Mouse (Mus musculus): ENCODE measurements around the gene Pygo2.
A peak's percentile ranks its signal among the peaks of the same experiment; 100 is the strongest.

Gene Pygo2

DNA sequence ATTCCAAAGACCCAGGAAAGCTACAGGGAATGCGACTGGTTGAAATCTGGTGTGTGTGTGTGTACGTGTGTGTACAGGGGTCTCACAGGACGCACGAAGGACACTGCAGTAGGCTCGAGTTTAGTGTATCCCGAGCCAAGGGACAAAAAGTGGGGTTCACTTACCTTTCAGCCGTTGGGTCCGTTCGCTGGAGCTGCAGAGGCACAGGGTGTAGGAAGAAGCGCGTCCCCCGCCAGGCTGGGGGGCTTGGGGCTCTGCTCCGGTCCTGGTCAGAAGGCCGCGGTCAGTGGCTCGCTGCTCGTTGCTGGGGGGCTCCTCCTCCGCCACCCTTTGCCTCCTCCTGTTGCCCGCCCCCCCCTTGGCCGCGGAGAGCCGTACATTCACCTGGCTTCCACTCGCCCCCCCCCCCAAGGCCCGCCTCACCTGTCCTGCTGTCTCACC is 37.1 kb upstream of the Pygo2 start:
- DNase-seq (ENCODE audit: low read depth, low spot score) = peak; percentile 53

DNA sequence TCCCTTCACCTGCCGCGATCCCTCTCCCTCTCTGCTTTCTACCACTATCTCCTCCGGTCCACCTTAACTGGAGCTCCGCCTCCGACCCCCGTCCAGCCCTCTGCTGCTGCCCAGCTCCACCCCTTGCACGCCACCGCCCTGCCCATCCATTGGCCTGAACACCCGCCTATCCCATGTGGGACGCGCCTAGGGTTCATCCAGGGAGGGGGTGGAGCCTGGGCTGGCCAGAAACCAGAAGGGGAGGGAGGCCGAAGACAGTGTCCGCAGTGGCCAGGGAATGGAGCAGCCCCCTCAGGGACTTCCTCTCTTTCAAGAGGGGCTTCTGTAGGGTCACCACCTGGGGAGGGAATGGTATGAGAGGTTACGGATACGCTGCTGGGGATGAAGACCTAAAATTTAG is 36.4 kb upstream of the Pygo2 start:
- DNase-seq (ENCODE audit: low read depth, low spot score) = peak; percentile 99

DNA sequence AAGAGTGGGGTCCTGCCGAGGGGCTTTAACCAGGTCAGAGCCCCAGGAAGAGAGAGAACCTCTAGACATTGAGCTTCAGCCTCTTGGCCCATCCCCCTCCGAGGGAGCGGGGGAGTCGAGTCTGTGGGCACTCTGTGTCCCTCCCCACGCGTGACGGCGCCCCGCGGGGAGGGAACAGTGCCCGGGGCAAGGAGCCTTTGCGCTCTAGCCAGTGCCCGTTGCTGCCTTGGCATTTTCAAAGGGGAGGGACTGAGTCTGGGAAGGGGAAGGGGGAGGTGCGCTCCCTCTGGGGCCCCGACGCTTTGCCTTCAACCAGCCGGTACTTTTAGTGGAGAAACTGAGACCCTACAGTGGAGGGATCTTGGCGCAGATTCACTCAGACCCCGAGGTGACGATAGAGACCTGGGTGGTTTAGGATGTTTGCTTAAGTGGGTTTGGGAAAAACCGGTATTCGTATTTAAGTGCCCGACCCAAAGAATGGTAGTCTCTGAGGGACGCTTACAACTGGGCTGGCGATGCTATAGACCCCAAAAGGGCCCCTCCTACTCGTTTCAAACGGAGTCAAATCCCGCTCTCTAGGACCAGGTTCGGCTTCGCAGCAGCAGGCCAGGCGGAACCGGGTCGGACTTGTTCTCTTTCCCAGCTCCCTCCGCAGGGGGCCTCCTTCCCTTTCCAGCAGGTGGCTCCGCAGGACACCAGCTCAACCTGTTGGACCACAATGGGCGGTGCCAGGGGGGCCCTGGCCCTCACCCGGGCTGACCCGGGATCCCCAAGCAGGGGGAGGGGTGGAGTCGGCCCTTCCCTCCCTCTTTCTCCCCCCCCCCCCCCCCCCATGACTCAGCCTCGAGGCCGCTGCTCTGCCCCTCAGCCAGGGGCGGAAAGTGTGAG is 35.8 kb upstream of the Pygo2 start, which contains the start of gene Zbtb7b:
Gene Zbtb7b (minus strand): TSS at position 771 of the 888 bp plus-strand sequence.
- DNase-seq (ENCODE audit: low read depth, low spot score) = peak; percentile 87

DNA sequence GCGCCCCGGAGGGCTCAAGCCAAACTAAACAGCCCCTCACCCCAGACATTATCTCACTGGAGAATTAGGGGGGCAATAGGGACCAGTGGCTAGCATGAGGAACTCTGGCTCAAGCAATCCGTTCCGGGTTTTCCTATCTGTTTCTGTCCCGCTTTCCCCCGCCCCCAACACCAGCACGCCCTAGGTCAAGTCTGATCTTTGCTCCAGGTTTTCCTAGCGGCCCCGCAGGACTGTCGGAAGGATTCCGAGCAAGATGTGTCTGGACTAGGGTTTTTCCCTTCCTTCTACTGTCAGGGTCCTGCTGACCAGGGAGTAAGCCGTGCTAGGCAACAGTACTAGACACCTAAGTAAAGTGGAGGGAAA is 35.1 kb upstream of the Pygo2 start:
- peak; percentile 95 for DNase-seq (ENCODE audit: low read depth, low spot score)

DNA sequence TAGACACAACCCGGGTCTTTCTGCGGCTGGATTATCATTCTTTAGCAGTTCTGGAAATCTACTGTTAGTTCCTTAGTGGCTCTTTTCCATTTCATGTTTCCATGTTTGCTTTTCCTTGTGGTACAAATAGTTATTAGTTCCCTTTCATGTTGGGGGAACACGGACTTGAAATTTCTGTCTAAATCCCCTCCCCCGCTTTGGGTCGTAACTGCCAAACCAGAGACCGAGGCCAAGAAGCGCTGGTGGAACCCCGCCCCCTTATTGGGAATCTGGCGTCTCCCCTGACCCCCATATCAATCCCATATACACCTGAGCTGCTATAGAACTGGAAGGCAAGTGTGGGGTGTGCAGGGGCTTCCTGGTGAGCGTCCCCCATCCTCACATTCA is 34.6 kb upstream of the Pygo2 start:
- DNase-seq (ENCODE audit: low read depth, low spot score) = no peak

DNA sequence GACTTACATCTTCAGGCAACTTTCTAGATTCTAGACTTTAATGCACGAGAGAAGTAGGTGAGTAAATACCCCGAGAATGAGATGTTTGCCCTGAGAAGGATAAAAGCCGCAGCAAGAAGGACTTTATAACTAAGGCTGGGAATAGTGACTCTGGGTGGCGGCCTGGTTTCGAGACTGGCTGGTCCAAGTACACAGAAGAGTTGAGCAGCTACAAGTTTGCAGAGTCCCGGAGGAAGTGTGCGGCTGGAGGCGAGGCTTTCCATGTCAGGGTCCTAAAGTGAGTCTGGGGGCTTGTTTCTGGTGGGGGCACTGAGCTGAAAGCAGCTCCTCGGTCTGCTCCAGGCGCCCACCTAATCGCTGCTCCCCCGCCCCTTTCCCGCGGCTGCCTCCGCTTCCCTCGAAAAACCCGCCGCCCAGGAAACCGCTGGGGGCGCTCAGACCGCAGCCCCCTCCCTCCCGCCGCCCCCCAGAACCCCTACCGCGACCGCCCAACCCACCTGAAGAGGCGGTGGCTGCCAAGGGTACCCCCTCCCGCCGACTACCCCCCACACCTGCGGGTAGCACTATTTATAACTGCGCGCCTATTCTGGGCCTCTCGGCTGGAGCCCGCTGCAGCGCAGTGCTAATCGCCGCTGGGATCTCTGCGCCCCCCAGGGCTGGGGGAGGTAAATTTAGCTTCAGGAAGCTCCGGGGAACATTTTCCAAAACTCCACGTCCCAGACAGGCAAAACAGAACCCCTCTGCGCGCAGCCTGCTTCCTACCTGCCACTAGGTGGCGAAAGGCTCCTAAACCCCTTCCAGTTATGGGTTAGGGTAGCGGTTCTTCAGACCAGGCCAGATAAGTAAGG is 34.0 kb upstream of the Pygo2 start:
- peak; percentile 89 for DNase-seq (ENCODE audit: low read depth, low spot score)

DNA sequence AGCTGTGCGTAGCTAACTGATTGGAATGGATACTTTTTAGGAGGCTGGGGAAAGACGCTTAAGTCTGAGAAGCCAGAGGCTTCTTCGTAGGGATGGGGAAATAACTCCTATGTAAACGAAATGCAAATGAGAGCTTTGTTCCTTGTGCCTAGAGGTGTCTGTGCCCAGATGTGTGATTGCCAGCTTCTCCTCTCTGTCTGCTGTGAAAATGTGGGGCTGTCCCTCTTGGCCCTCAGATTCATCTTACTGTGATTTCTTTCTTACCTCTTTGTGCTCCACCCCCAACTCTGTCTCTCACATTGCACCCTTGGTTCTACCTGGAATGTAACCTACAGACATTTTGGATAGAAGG is 33.4 kb upstream of the Pygo2 start:
- no peak for DNase-seq (ENCODE audit: low read depth, low spot score)

DNA sequence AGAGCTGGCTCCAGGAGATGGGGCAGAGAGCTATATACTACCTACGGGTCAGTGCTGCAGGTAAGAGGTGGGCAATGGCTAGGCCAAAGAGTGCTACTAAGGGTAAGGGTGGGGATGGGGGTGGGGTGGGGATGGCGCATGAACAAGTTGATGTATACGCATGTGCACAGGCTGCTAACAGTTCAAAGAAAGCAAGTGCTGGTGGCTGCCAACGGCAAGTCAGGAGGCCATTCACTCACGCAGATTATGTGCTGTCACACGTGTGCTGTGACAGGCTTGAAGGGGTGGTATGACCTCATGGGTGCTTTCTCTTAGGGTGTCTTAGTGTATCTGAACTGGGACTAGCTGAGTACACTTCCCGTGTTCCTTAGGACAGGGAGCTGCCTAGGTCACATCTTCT is 28.7 kb upstream of the Pygo2 start:
- DNase-seq (ENCODE audit: low read depth, low spot score) = no peak

DNA sequence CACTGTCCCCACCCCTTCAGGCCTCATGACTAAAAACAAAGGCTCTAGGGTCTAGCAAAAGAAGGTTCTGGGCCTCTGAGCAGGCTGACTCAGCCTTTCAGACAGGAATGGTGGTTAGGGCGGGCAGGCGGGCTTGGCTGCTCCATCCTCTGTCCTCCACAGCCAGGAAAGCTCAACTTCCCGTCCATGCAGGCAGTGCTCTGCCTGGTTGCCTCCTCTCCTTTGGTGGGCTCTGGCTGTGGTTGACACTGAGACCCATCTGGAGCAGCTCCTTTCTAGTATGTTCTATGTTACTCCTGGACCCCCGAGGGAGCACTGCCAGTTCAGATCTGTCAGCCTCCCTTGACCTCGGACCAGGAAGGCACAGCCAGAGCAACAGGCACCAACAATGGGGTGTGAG is 27.3 kb upstream of the Pygo2 start, which contains the start of gene Lenep:
Gene Lenep (minus strand): TSS at position 101 of the 400 bp plus-strand sequence.
- peak; percentile 44 for DNase-seq (ENCODE audit: low read depth, low spot score)

DNA sequence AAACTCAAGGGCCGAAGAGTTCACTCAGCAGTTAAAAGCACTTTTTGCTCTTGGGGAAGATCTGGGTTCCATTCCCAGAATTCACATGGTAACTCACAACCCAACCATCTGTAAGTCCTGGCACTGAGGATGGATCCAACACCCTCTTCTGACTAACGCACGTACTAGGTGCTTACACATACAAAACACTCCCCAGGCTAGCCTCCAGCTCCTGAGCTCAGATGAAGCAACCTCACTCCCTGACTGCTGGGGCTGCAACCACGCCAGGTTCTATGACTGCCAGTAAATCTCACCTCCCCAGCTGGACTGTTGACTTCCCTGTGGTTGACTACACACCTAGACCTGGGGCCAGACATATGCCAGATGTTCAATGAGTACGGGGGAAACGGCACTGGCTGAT is 23.1 kb upstream of the Pygo2 start:
- no peak for DNase-seq (ENCODE audit: low read depth, low spot score)

DNA sequence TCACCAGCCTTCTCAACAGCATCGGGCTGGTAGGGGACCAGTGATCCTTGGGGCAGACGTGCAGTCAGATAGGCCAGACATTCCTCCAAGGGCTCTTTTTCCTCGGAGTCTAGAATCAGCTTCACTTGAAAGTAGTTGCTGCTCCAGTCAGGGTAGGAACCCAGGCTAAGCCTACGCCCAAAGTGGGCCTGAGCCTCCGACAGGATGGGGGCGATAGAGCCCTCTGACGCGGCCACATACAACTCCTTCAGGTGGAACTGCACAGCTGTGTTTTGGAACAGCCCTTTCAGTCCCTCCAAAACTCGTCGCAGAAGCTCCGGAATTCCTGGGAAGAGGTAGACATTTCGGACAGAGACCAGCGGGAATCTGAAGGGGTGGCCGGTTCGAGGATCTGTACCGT is 21.6 kb upstream of the Pygo2 start:
- no peak for DNase-seq (ENCODE audit: low read depth, low spot score)

DNA sequence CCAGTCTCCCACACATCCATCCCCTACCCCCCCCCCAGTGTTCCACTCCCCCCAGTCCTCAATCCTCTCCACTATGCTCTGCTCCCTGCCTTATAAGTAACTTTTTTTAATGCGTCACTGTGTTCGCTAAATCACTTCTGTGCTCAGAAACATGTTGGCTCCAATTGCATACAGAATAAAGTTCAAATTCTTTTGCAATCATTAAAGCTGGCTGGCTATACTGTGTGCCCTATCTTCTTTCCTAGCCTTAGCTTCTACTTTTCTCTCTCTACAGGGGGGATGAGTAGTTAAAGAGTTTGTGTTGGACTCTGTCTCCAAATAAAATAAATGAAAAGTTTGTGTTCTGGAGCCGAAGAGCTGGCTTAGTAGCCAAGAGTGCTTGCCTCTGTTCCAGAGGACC is 20.3 kb upstream of the Pygo2 start:
- DNase-seq (ENCODE audit: low read depth, low spot score) = no peak

DNA sequence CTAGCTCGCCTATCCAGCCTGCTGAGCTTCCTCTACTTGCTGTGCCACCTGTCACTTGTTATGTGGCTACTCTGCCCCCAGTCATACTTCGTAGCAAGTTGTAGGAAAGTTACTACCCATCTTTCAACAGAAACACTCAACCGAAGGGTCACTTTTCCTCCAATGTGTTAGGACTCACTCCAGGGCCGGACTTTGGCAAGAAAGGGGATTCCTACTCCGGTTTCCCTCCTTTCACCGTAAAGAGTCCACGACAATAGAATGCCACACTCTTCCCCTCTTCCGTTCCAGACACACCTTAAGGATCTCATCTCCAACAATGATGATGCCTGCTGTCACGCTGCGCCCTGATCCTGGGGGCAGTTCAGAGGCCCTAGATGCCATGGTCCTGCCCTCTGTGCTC is 19.1 kb upstream of the Pygo2 start:
- no peak for DNase-seq (ENCODE audit: low read depth, low spot score)

DNA sequence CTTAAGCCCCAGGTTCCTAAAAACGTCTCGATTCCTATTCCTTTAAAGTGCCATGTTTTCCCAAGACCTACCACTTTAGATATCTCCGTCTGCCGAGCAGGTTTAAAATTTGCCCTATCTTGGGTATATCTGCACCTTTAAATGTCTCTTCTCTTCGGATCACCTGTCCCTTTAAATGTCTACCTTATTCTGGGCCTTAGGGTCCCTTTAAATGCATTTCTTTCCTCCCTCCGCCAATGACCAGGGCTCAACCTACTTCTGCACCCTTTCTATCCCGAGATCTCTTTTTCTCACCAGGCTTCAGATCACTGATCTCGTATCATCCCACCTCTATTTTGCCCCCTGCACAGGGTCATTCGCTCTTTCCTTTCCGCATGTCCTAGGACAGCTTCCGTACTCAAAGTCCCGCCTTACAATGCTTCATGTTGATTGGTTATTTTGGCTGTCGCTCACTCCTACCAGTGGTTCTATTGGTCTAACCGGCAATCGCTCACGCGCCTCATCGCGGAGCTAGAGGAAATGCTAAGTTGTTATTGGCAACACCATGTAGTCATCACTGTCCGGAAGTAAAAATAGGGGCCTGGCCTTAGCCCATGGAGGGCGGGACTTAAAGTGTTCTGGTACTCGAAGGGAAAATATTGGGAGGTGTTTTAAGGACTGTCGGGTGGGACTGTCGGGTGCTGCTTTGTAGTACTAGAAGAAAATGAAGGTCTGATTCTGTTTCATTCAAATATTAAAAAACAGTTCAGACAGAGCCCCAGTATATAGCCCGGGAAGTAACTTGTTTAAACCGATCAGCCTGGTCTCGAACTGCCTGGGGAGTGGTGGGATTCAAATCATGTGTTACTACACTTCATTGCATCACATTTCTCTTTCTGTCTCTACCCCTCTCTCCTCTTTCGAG is 18.3 kb upstream of the Pygo2 start, which contains the start of gene Flad1:
Gene Flad1 (minus strand): TSS at position 381 of the 904 bp plus-strand sequence.
- peak; percentile 100 for DNase-seq (ENCODE audit: low read depth, low spot score)

DNA sequence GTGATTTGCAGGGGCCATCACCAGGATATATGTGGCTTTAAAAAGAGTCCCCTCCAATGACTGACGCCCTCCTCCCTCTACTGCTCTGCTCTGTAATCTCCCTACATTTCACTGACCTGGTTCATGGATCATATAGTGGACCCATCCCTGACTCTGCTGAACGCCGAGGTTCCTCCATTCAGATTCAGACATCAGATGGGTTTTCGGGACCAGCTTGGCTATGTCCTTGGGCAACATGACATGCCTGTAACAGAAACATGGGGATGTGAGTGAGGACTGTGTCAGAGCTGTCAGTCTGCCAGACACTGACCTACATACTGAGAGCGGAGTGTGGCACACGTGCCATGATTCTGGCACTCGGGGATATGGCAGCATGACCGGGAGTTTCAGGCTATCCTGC is 13.9 kb upstream of the Pygo2 start:
- DNase-seq (ENCODE audit: low read depth, low spot score) = no peak

DNA sequence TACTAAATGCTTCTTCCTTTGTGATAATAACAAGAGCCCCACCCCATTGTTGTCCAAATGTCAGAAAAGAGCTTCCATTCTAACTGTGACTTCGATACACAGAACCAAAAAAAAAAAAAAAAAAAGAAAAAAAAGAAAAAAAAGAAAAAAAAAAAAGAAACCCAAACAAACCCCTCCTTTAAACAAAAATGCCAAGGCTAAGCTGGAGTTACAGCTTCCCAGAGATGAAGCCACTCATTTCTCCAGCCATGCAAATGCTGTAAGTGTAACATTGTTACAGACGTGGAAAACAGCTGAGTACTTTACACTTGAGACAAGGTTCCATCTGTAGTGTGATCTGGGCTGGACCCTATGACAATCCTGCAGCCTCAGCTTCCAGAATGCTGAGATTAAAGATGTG is 12.9 kb upstream of the Pygo2 start:
- DNase-seq (ENCODE audit: low read depth, low spot score) = no peak

DNA sequence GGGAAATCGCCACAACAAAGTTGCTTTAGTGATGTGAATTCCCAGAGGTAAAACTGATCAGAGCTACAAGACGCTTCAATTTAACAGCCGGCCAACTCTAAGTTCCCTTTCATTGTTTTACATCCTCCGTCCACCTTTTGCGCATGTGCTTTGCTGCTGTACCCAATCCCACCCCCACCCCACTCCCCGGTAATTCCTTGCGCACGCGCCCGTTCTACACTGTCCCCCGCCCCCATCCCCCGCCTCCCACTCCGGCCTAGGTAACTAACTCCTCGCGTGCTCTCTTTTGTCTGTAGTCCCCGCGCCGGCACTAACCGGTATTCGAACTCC is 12.2 kb upstream of the Pygo2 start:
- DNase-seq (ENCODE audit: low read depth, low spot score) = peak; percentile 81

DNA sequence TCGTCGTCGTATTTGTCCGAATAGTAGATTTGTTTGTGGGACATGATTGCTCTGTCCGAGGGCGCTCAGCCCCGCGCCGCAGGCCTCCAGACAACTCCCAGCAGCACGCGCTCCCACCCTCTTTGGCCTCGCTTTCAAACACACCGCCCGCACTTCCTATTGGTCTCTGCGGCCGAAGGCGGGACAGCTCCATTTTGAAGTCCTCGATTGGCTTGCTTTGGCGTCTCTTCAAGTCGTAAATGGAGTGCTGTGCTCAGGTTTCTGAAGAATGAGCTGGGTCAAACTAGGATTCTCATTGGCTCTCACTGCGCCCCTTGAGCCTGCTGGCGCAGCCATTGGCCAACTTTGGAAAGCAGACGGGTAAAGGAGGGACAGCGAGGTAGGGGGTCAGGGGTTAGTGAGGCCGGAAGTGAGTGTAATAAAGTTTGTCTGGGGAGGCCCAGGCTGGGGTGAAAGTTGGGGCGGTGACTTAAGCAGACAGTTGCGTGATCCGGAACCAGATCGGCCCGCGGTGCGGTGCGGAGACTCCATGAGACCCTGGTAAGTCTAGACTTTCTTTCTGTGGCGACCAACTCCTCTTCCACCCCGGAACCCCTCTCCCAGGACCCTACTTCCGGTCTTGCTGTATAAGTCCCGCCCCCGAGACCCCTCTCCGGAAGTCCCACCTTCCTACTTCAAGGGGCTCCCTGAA is 11.7 kb upstream of the Pygo2 start, which contains the start of the genes Cks1b and Shc1:
Gene Cks1b (minus strand): TSS at position 214 of the 691 bp plus-strand sequence.
Gene Shc1 (plus strand): TSS at position 274 of the 691 bp plus-strand sequence.
- DNase-seq (ENCODE audit: low read depth, low spot score) = peak; percentile 100

DNA sequence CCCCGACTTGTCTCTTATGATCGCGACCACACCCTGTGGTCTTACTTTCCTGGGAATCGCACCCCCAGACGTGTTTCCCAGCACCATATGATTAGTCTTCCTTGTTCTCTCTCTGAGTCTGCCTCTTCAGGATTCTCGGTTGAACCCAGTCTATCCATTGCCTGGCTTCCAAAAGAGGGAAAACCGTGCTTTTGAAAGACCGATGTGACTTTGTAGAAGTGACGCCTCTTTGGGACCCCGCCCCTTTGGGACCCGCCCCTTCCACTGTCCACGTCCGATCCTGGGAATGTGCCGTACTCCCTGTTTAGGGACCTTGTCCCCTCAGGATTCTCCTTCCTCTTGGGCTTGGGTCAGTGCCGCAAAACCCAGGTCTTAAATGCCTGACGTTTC is 11.2 kb upstream of the Pygo2 start:
- peak; percentile 95 for DNase-seq (ENCODE audit: low read depth, low spot score)

DNA sequence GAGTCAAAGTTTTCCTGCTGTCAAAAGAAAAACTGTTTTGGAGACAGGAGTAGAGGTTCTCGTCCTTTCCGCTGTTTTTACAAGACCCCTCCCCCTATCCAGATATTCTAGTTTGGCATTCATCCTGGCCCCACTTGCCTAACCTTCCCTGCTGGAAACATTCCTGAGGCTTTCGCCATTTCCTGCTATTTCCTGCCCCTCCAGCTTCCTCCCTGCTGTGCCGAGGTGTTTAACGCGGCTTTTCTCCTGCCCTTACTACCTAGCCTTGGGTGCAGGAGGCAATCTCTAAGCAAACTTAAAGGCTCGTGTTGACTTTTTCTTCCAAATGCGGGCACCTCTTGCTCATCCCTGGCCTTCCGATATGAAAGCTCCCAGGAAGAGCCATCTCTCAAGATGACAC is 10.4 kb upstream of the Pygo2 start:
- DNase-seq (ENCODE audit: low read depth, low spot score) = peak; percentile 91

DNA sequence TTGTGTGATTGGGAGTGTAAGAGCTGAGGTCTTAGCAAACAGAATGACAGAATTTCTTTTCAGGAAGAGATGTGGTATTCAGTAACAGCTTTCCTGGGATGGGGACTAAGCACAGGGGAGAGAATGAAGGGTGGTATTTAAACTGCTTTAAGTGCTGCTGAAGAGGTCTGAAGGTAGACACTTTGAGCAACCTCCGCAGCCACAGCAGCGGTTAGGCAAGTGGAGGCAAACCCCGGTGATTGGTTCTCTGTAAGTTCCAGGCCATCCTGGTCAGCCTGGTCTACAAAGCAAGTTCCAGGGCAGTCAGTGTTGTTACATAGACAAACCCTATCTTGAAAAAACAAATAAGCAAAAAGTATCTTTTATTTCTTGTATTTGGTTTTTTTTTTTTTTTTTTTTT is 10.0 kb upstream of the Pygo2 start:
- DNase-seq (ENCODE audit: low read depth, low spot score) = no peak
